Mouse (Mus musculus): ENCODE data around the gene Taf10.
A peak's percentile ranks its signal among the peaks of the same experiment; 100 is the strongest.

GRCm38 (mm10) chr7:105751491-105752433 lies 7.6 kb upstream of the Taf10 start, which contains the start of gene Tpp1:
- TF ChIP-seq CTCF (IDR thresholded peaks at IDR 0.05; ENCODE audit: extremely low read depth, insufficient read depth, insufficient read length, insufficient replicate concordance): no peak
- 0 out of 2 replicates have a peak, but pooled peaks have one; percentile 8 for TF ChIP-seq POLR2A (IDR thresholded peaks at IDR 0.05; ENCODE audit: low read depth, low read length)
